In the genomic region with DNA sequence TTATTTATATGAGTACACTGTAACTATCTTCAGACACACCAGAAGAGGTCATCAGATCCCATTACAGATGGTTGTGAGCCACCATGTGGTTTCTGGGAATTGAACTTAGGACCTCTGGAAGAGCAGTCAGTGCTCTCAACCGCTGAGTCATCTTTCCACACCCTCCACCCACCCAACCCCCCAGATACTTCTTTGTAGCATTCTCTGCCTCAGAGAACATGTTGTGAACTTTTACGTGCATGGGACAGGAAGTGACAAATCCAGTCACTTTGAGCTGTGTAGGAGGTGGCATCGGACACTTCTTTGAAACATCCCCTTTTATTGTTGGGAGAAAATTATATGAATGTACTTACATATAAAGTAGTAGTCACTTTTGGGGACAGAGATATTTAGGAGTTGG, we compare ENCODE assay signal across 17 mouse cellular contexts. TPM values are rescaled to one million over a fixed set of nuclear protein-coding genes. Genes with fewer than 3 reads are reported as not detected.
"Had no signal": no experiment of that assay in that cellular context is flagged by ENCODE, and none has a peak within 500 bp of the region (broad histone marks: within the 10 kb centered on the region; RNA-seq: fewer than 3 reads in every experiment).

No protein-coding gene starts in this region.

RNA-seq across cellular contexts. Expression of gene Mt4, which starts 2.4 kb away (rescaled TPM):
- total RNA-seq: layer of hippocampus, adult 2 months; layer of hippocampus, postnatal 25 days; left cerebral cortex, adult 18-20 months; left cerebral cortex, postnatal 25 days; monocyte, adult 5-6 weeks had no signal
- polyA plus RNA-seq: kidney, embryonic 16.5 days; limb, embryonic 10.5 days; limb, embryonic 13.5 days; liver, embryonic 12.5 days; lung, embryonic 15.5 days; midbrain, embryonic 10.5 days; midbrain, embryonic 13.5 days; midbrain, embryonic 16.5 days; neural tube, embryonic 12.5 days; neural tube, embryonic 15.5 days; stomach, embryonic 14.5 days had no signal

RNA-seq across cellular contexts. Expression of gene Mt3, which starts 17.8 kb away (rescaled TPM):
- total RNA-seq: monocyte, adult 5-6 weeks had no signal
- polyA plus RNA-seq: liver, embryonic 15.5 days had no signal

RNA-seq across cellular contexts. Expression of gene Mt2, which starts 37.9 kb away (rescaled TPM):
- total RNA-seq: monocyte, adult 5-6 weeks had no signal
